Mouse (Mus musculus) limb, embryonic 12.5 days (tissue): ENCODE measurements at regions not wholly inside any gene's neighbourhood (a gene's known extent, or its start where the extent isn't known, plus 50 kb on each side); places are given as distances from the start of the nearest gene placed in this dataset.

Experiments used
- ATAC-seq: fragments of 200-750 bp; cut with Nextera tagmentation; 2 replicates; pipeline ENCODE4 v1.8.0; 2017; ENCODE audit warnings: low read depth, moderate TSS enrichment; ENCODE audit not compliant: insufficient number of reproducible peaks, insufficient read depth, low FRiP score, low TSS enrichment
- H3K27ac ChIP-seq: fragments of 300-500 bp; sonication (generic); 2 replicates; pipeline ENCODE4 v1.5.1; 2016; ENCODE audit warnings: mild to moderate bottlenecking, moderate library complexity
- H3K27me3 ChIP-seq: fragments of 300-500 bp; sonication (generic); 2 replicates; pipeline ENCODE4 v1.6.1; 2016; ENCODE audit warnings: mild to moderate bottlenecking, moderate library complexity
- H3K36me3 ChIP-seq: fragments of 300-500 bp; sonication (generic); 2 replicates; pipeline ENCODE4 v1.6.1; 2016; ENCODE audit warnings: mild to moderate bottlenecking, moderate library complexity
- H3K4me1 ChIP-seq: fragments of 300-500 bp; sonication (generic); replicated peaks from 2 replicates; pipeline ENCODE4 v1.6.1; 2016
- H3K4me2 ChIP-seq: fragments of 300-500 bp; sonication (generic); 2 replicates; pipeline ENCODE4 v1.6.1; 2016; ENCODE audit warnings: mild to moderate bottlenecking, moderate library complexity
- H3K4me3 ChIP-seq: fragments of 300-500 bp; sonication (generic); replicated peaks from 2 replicates; pipeline ENCODE4 v1.5.1; 2016; ENCODE audit warnings: mild to moderate bottlenecking
- H3K9ac ChIP-seq: fragments of 300-500 bp; sonication (generic); replicated peaks from 2 replicates; pipeline ENCODE4 v1.6.1; 2016; ENCODE audit warnings: mild to moderate bottlenecking, moderate library complexity
- H3K9me3 ChIP-seq: fragments of 300-500 bp; sonication (generic); 2 replicates; pipeline ENCODE4 v1.6.1; 2016; ENCODE audit warnings: mild to moderate bottlenecking, moderate library complexity
- WGBS: fragments of 180-500 bp; shearing (Covaris S2); methylation state at CpG from one replicate; pipeline ENCODE4 v1.1.7; 2016; 5-methylcytosine and 5-hydroxymethylcytosine counted together

DNA sequence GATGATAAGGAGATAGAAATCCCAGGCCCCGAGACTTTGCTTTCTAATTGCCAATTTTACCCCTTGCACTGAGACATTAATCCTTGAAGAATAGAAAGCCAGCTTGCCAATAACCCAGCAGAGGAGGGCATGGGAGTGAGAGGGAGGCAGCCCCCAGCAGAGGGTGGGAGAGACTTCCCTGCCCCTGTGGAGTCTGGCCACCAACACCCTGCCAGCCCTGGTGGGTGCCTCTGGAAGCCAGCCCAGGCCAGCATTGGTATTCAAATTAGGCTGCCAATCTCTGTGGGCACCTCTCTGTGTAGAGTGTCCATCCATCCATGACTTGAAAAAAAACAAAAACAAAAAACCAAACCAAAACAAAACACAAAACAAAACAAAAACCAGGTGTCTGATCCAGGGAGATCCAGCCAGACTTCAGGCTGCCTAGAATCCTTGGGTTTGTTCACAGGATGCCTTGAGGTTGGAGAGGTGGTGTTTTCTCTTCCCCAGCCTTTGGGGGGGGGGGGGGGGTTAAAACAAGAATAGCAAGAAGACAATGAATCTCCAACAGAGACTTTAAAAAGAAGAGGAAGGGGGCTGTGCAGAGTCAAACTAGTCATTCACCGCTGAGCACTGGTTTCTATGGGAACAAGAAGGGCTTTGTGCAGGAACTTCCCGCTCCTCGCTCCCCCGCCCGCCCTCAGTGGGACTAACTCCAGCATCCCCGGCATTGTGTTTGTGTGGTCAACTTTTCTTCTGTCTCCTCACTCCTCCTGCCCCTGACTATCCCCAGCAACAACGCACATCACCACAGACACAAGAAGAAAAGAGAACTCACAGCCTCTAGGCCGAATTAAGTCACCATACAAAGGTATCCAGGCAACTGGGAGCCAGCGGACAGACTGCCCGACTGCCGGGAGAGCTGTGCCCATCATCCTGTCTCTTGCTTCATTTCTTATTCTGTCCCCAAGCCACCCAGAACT, 236.3 kb upstream of the Pabpc6 start:
- H3K4me1 ChIP-seq: peaks cover 36% of the 10 kb centered on the region
- peak overlapping the region; percentile 58 for H3K4me2 ChIP-seq
- 6% methylated on average over 12 of the region's 12 CpGs for WGBS
- H3K9me3 ChIP-seq: no peaks in the 10 kb centered on the region
- peak overlapping the region; percentile 30 for H3K4me3 ChIP-seq
- no peaks in the 10 kb centered on the region for H3K36me3 ChIP-seq
- H3K9ac ChIP-seq: peak overlapping the region; percentile 48; the same call in 1 of the 2 replicates
- peak; percentile 61; the same call in 1 of the 2 replicates for ATAC-seq
- 0 out of 2 replicates have a peak overlapping the region, but pooled peaks have one; percentile 1 for H3K27ac ChIP-seq
- H3K27me3 ChIP-seq: no peaks in the 10 kb centered on the region

GRCm38 (mm10) chr17:9904525-9904991, 235.0 kb upstream of the Pabpc6 start:
- 41% methylated on average over 6 of the region's 6 CpGs for WGBS
- H3K36me3 ChIP-seq: no peaks in the 10 kb centered on the region

DNA sequence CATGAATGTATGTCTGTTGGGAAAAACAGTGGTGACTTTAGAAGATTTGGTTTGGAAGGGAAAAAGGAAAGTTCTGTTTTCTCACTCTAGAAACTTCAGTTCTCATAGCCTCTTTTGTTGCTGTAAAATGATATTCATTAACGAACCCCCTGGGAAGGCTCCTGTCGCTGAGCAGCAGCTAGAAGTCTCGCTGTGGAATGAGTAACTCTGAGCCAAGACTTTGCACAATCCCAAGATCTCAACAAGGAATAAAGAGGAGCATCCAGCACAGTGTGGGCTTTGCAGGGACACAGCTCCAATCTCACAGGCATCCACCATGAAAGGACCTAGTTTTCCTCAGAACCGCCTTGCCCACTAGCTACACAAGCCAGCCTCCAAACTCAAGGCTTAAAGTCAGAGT, 233.8 kb upstream of the Pabpc6 start:
- no peak for ATAC-seq
- 58% methylated on average over 4 of the region's 4 CpGs for WGBS

More at GRCm38 (mm10) chr17:9904525-9904991, 235.0 kb upstream of the Pabpc6 start:
- H3K9me3 ChIP-seq: no peaks in the 10 kb centered on the region
- ATAC-seq: no peak
- no peak overlapping the region for H3K9ac ChIP-seq
- no peaks in the 10 kb centered on the region for H3K27me3 ChIP-seq
- peaks cover 36% of the 10 kb centered on the region for H3K4me1 ChIP-seq
- no peak overlapping the region for H3K27ac ChIP-seq
- no peak overlapping the region for H3K4me3 ChIP-seq
- H3K4me2 ChIP-seq: no peak overlapping the region

GRCm38 (mm10) chr17:9896964-9897363, 227.4 kb upstream of the Pabpc6 start:
- Histone ChIP-seq H3K36me3 (no peaks in the 10 kb centered on the region), H3K9ac (no peak overlapping the region), H3K27me3 (no peaks in the 10 kb centered on the region), H3K9me3 (no peaks in the 10 kb centered on the region), H3K4me2 (no peak overlapping the region), H3K27ac (no peak overlapping the region), H3K4me3 (no peak overlapping the region), H3K4me1 (peaks cover 20% of the 10 kb centered on the region)
- WGBS: 56% methylated on average over 2 of the region's 2 CpGs
- no peak for ATAC-seq

More for the DNA sequence above, 233.8 kb upstream of the Pabpc6 start:
- Histone ChIP-seq H3K4me3 (no peak overlapping the region), H3K4me2 (no peak overlapping the region), H3K9ac (no peak overlapping the region), H3K9me3 (no peaks in the 10 kb centered on the region), H3K4me1 (peaks cover 36% of the 10 kb centered on the region), H3K27ac (no peak overlapping the region), H3K36me3 (no peaks in the 10 kb centered on the region), H3K27me3 (no peaks in the 10 kb centered on the region)

DNA sequence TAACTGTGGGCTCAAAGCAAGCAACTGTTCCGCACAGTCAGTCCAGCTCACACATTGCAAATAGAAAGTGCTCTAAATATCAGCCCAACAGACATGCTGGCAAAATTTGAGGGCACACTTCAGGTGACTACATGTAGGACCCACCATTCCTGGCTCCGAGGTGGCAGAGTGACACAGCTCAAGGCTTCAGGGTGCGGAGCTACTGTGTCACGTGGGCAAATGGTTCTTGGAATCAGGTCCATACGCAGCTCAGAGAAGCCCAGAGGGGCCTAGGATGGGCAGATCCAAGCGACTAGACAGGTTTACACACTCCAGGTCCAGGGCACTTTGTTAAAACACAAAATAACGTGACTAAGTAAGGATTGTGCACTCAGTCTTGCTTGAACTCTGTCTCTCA, 226.2 kb upstream of the Pabpc6 start:
- H3K9me3 ChIP-seq: no peaks in the 10 kb centered on the region
- H3K36me3 ChIP-seq: no peaks in the 10 kb centered on the region
- no peaks in the 10 kb centered on the region for H3K27me3 ChIP-seq
- H3K4me2 ChIP-seq: no peak overlapping the region
- ATAC-seq: no peak
- no peak overlapping the region for H3K9ac ChIP-seq
- H3K4me1 ChIP-seq: peaks cover 22% of the 10 kb centered on the region
- H3K4me3 ChIP-seq: no peak overlapping the region
- peak overlapping the region; percentile 59 for H3K27ac ChIP-seq
- WGBS: 65% methylated on average over 7 of the region's 7 CpGs

DNA sequence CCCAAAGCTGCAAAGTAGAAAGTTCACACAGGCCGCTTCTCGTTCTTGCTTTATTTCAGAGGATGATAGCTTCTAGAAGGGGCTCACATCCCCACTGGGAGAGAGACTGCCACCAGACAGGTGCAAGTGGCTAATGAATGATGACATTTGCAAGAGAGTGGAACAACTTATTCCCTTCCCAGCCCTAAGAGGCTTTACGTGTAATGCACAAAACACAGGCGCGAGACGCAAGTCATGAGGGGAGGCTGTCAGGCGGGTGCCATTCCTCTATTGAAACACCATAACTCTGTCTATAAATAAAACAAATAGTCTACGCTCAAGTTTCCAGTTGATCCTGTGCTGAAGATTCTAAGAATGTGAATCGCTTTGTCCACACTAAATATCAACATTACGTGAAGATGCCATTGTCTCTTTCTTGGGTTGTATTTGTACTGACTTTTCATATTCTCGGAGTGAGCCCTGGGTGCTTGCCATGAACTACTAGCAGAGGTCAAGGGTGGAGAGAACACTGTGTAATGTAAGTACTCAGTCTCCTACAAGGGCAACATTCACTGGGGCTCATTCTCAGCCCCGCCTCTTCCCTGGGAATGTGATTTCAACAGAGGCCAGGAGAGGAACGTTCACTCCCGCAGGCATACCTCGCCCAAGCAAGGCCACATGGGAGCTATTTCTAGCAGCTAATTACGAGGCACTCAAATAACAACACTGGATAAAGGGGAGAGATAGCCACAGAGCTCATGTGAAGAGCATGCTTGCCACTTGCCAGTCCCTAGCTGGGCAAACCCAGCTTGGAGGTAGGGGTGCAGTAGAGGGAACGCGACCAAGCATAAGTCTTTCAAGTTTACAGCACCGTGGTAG, 225.5 kb upstream of the Pabpc6 start:
- Histone ChIP-seq H3K27ac (peak overlapping the region; percentile 59), H3K36me3 (no peaks in the 10 kb centered on the region), H3K9me3 (no peaks in the 10 kb centered on the region), H3K27me3 (no peaks in the 10 kb centered on the region), H3K4me1 (peaks cover 22% of the 10 kb centered on the region), H3K4me3 (no peak overlapping the region), H3K4me2 (no peak overlapping the region), H3K9ac (no peak overlapping the region)
- peak; percentile 87 for ATAC-seq
- 59% methylated on average over 19 of the region's 19 CpGs for WGBS

DNA sequence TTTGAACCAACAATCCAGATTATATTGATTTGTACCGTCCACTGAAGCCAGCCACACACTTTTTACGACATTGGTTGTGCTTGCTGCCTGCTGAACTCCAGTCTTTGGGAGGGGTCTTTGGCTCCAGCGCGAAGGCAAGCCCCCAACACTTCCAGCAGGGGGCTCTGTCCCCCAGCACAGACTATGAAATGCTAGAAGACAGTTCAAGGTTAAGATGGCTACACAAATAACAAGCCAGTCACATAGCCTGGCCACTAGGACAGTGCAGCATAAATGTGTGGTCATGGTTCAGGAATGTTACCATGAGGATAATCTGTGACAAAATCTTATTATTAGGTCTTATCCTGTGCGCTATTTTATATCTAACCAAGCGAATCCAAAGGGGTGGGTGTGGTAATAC, 224.4 kb upstream of the Pabpc6 start:
- H3K9ac ChIP-seq: no peak overlapping the region
- no peak overlapping the region for H3K4me2 ChIP-seq
- H3K36me3 ChIP-seq: no peaks in the 10 kb centered on the region
- H3K4me1 ChIP-seq: peaks cover 27% of the 10 kb centered on the region
- H3K9me3 ChIP-seq: no peaks in the 10 kb centered on the region
- no peaks in the 10 kb centered on the region for H3K27me3 ChIP-seq
- no peak overlapping the region for H3K4me3 ChIP-seq
- no peak overlapping the region for H3K27ac ChIP-seq
- ATAC-seq: no peak
- WGBS: 43% methylated on average over 6 of the region's 6 CpGs

DNA sequence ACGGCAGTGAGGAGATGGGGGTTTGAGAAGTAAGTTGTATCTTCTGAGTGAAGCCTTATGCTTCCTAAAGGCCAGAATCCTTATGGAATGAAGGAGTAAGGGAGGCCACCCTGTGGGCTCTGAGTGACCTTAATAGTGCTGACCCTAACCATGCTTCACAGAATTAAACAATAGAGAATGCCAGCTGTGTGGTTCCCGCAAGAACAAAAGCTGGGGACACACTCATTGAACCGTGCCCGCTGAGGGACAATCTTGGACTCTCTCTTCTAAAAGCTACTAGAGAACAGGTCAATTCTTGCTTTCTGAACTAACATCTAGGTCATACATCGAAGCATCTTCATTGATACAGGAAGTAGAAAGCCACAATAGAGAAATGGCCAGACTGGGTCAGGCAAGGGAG, 223.3 kb upstream of the Pabpc6 start:
- H3K4me1 ChIP-seq: peaks cover 30% of the 10 kb centered on the region
- H3K36me3 ChIP-seq: no peaks in the 10 kb centered on the region
- H3K4me3 ChIP-seq: no peak overlapping the region
- no peaks in the 10 kb centered on the region for H3K27me3 ChIP-seq
- ATAC-seq: no peak
- WGBS: 91% methylated on average over 5 of the region's 5 CpGs
- no peaks in the 10 kb centered on the region for H3K9me3 ChIP-seq
- no peak overlapping the region for H3K27ac ChIP-seq
- no peak overlapping the region for H3K4me2 ChIP-seq
- no peak overlapping the region for H3K9ac ChIP-seq

- no peak overlapping the region for H3K4me3 ChIP-seq
- no peaks in the 10 kb centered on the region for H3K36me3 ChIP-seq
- ATAC-seq: no peak
- no peak overlapping the region for H3K27ac ChIP-seq
- no peaks in the 10 kb centered on the region for H3K27me3 ChIP-seq
- peaks cover 30% of the 10 kb centered on the region for H3K4me1 ChIP-seq
- no peak overlapping the region for H3K9ac ChIP-seq
- H3K9me3 ChIP-seq: no peaks in the 10 kb centered on the region
- no peak overlapping the region for H3K4me2 ChIP-seq
- 76% methylated on average over 9 of the region's 9 CpGs for WGBS
Measured at GRCm38 (mm10) chr17:9892141-9892540, 222.6 kb upstream of the Pabpc6 start.

DNA sequence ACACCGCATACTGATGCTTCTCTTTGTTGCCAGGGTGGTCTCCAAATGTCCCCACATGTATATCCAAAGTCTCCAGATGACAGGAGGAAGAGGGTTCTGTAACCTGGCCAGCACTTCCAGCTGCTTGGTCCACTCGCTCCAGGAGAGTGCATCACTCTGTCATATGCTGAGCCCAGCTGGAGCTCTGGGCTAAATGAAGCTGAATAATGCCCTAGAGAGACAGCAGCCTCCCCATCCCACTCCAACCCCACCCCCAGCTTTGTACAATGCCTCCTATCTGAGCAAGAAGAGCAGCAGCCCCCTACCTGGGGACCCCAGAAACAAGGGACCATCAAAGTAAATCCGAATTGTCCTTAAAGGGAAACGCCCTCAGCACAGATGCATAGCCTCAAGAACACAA, 219.0 kb upstream of the Pabpc6 start:
- H3K9me3 ChIP-seq: no peaks in the 10 kb centered on the region
- H3K4me1 ChIP-seq: peaks cover 20% of the 10 kb centered on the region; the same call in 1 of the 2 replicates
- H3K4me3 ChIP-seq: no peak overlapping the region
- no peaks in the 10 kb centered on the region for H3K27me3 ChIP-seq
- WGBS: 75% methylated on average over 4 of the region's 4 CpGs
- H3K36me3 ChIP-seq: no peaks in the 10 kb centered on the region
- H3K9ac ChIP-seq: no peak overlapping the region
- H3K27ac ChIP-seq: no peak overlapping the region
- ATAC-seq: no peak
- H3K4me2 ChIP-seq: no peak overlapping the region

- 28% methylated on average over 7 of the region's 7 CpGs for WGBS
- H3K27me3 ChIP-seq: no peaks in the 10 kb centered on the region
- no peak overlapping the region for H3K4me3 ChIP-seq
- peaks cover 13% of the 10 kb centered on the region; the same call in 1 of the 2 replicates for H3K4me1 ChIP-seq
- H3K9me3 ChIP-seq: no peaks in the 10 kb centered on the region
- H3K4me2 ChIP-seq: no peak overlapping the region
- no peak for ATAC-seq
- H3K9ac ChIP-seq: no peak overlapping the region
- H3K36me3 ChIP-seq: no peaks in the 10 kb centered on the region
- H3K27ac ChIP-seq: 0 out of 2 replicates have a peak overlapping the region, but pooled peaks have one; percentile 13
Measured at GRCm38 (mm10) chr17:9885110-9885509, 215.6 kb upstream of the Pabpc6 start.
